Mouse (Mus musculus): Measurements from ENCODE around the gene Khdrbs2.
"Not testable (repeated sequence)": the region's sequence is repeated elsewhere in the genome, so short reads cannot be mapped to it uniquely, and the experiment has no call there.

The Khdrbs2 gene

DNA sequence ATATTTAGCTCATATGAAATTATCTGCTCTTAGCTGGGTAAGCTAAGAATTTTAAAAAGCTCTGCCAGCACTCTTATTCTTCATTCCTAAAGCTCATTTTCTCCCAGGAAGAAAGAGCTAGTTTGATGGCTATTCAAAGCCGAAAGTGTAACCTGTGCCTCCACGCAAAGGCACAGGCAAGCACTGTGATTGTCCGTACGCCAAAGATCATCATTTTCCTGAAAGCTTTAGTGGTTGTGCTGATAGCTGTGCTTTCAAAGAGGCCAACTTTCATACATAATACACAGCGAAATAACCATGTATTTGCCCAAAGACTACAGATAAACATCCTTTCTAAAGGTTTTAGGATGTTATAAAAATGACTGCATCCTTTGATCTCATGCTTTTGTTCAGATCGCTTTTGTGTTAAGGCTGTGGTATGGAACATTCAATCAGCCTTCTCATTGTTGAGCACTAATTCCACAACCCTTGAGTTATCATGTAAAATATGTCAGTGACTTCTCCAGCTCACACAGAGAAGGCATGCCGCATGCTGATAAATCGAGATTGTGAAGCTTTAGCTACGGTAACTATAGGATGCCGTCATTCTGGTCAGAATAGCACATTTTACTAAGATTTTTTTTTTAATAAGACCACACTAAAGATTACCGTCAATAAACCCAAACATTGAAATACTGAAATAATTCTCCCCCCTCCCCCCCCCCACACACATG lies 299.1 kb downstream of the Khdrbs2 start:
- no peak for DNase-seq

DNA sequence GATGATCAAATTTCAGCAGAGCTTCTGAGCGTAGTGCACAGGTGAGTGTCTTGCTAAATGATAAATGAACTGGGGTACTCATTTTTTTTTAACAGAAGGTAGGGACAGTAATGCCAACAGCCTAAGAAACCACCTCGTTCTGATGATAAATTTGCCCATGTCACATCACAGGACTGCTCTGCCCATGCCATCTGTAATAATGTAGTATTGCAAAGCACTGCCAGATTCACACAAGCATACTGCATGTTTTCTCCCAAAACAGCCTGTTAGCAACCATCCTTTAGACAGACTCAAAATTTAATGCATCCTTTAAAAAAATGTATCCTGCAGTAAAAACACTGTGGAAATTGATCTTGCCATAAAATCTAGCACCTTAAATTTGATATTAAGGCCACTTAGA lies 315.4 kb downstream of the Khdrbs2 start:
- no peak for DNase-seq

DNA sequence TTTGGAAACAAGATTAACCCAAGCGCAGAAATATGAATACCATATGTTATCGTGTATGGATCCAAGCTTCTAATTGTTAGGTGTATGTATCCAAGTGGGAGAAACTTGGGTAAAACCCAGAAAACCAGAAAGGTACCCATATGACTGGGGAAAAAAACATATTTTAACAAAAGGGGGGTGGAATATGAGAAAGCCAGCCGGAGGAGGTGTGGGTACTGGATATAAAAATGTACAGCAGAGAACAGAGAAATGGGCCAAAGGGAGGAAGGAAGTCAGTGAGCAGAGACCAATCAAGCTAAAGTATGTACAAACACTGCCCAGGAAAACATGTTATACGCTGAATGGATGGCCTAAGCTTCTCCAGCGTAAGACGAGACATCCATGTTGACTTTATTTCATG lies 330.9 kb downstream of the Khdrbs2 start:
- no peak for DNase-seq

DNA sequence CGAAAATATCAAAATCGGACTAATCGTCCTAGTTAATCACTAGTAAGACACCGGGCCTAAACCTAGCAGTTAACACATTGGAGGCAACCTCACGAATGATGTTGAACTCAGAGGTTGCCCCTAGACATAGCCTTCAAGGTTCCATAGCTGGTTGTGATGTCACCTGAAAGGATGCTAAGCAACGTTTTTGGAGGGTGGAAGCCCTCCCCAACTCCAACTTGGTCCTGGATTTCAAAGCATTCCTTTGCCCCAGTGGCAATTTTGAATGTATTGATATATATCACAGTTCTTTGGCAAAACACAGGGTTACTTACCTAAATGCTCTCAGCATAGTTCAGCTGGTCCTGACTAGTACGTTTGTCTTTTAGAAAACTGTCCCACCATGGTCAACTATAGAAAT lies 374.7 kb downstream of the Khdrbs2 start, which contains the start of gene Gm5415:
Gm5415 (minus strand) TSS at position 101 of the 400 bp plus-strand sequence.
- not testable (repeated sequence) for DNase-seq

DNA sequence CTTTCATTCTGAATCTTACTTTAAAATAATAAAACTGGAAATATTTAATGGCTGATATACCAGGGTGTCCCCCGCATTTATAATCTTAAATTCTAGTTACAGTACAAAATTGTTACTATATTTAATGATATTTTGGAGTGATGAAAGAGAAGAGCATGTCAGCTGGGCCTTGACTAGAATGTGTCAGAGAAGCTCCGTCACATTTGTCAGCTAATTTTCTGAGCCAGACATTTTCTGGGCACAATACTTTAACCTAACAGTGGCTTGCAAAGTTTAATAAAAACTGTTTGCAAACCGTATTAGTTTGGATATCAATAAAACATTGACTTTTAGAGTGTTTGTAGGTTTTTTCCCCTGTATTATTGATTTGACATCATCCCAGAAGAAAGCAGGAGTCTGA lies 380.9 kb downstream of the Khdrbs2 start:
- DNase-seq, result no peak

DNA sequence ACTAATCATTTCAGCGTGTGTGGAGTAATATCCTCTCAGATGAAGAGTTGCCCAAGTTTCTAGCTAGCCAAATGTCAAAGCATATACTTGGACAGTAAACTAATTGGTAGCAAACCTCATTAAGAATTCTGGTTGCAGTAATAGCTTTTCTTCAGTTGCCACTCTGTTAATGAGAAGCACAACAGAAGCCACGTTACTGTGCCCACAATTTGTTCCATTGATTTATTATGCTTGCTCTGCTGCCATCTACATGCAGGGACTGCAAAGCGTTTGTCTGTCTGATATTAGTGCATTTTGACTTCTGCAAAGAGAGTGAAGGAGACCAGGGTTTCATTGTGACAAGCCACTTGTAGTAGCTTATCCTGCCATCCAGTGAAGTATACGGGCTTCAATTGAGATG lies 381.4 kb downstream of the Khdrbs2 start:
- no peak for DNase-seq

DNA sequence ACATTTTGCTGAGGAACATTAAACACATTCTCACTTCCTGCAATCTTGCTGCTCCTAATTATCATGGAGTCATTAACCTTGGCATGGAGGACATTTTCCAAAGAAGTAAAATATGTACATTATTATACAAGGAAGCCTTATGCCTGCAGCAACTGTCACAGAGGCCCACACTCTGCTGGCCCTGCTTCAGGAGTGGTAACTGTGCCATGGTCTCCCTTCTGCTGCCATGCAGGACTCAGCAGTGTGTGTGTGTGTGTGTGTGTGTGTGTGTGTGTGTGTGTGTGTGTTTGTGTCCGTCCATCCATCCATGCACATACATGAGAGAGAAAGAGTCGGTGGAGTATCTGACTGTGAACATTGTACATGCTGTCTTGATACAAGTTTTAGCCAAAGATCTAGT lies 396.4 kb downstream of the Khdrbs2 start:
- no peak for DNase-seq

DNA sequence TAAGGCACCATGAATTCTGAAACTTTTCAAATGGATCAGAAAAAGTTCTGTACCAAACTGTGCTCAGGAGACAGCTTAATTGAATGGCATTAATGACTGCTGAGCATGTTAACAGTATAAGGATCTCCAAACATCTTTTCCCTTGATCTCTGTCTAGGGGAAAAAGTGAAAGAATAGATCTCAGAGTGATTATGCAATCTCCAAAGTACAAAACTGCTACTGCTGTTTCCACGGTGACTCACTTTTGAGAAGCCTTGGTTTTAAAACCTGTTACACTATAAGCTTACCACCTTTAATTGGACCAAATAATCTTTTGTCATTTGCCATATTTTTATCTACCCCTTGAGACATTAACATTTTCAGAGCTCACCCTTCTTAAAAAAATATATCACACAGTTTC lies 453.5 kb downstream of the Khdrbs2 start:
- DNase-seq, result no peak

DNA sequence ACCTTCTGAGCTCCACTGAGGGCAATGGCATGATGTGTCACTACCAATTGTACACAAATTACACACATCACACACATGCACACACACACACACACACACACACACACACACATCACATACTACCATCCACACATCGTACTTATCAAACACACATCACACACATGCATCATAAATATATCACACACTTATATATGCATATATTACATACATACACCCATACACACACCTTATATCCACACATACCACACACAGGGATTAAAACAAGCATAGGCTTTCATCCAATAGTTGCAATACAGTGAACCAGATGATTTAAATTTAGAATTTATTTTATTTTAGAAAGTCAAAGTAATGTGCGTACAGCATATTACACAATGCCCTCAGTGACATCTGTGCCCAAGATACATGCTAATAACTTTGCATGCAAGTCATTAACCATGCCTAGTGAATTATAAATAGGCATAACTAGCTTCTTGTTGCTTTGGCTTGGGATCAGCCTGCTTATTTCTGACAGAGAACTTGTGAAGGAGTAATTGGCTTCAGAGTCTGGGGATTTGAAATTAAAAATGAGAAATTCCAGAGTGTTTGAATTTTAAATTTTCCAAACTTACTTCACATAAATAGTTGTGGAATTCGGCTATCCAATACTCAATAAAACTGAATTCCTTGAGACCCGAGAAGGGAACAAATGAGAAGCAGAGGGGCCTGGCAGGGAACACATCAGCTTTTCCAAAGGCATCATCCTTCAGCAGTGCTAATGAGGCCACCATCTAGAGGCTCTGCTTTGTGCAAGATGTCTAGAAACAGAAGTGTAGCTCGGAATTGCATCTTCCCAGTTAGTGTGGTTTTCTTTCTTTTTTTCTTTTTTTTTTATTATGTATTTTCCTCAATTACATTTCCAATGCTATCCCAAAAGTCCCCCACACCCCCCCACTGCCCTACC lies 460.2 kb downstream of the Khdrbs2 start:
- DNase-seq, result no peak

DNA sequence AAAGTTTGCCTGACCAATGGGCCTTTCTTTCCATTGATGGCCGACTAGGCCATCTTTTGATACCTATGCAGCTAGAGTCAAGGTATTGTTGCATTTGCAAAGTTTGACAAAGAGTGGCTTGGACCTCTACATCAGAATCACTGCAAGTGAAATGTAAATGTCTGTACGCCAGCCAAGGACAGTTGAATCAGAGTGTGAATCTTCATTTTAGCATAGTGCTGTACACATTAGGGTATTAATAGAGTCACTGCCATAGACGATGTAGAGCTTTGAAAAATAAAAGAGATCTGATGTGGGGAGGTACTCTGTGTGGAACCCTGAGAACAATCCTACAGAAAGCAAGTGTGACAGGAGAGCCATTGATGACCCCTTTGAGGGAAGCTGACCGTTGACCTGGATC lies 460.9 kb downstream of the Khdrbs2 start:
- DNase-seq, result no peak

DNA sequence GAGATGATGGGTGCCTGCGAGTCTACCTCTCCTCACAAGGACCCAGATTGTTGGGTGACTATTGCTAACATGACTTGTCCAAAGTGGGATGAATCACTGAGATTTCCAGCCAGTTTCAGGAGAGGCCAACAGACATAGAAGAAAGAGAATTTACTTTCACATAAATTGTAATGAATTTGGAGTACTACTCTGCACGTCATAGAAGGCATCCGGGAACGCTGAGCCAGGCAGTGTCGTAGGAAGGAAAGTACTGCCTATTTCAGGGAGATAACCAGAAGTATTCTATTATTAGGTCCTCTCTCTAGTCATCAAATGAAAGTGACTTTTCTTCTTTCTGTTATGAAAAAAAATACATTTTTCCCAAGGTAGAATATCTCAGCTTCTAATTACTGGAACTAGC lies 466.6 kb downstream of the Khdrbs2 start:
- no peak for DNase-seq

DNA sequence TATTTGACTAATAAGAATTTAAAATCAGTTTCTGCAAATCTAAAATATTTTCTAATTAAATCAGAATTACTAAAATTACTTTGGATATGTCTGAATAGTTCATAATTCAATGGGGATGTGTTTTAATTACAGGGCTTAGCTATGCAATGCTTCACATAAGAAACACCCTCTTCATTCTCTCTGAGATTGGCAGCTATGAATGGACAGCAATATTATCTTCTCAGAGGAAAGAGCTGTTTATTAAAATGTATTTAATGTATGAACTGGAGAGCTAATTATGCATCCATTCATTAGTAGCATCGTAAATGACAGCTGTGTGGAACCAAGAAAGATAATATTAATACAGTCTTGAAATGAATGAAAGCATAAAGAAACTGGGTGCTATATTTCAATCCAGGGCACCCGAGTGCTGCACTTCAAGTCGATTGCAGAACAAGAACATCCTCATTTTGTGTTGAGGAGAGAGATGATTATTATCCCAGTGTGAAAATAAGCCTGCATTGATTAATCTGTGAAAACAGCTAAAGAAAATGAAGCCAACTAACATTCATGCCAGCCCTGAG lies 477.2 kb downstream of the Khdrbs2 start:
- DNase-seq, result no peak

DNA sequence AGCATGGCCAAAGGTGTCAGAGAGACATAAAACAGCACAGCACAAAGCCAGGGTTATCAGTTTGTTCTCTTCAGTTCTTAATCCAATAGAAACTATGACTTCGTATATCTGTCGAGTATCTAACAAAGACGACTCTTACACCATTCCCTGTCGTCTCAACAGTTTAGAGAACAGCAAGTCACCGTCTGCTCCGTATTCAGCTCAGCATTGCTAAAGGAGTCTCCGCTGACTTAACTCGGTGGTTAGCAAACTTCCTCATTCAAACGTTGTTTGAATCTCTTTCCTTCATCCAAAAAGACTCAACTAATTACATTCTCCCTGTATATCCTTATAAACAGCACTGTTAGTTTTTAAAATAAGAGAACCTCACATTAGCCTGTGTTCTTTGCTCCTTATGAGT lies 521.3 kb downstream of the Khdrbs2 start:
- no peak for DNase-seq

DNA sequence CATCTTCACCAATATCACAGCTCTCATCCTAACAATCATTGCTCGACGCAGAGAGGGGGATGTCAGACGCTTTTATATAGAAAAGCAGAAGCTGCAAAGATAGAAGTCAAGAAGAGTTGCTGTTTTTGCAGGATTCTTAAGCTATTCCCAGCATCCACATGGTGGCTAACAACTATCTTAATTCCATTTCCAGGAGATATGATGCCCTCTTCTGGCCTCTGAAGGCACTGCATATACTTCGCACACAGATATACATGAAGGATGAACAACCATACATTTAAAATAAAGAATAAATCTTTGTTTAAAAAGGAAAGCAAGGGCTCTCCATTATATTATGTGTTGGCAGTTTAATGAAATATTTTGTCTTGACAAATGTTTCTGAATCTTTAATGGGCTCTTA lies 527.6 kb downstream of the Khdrbs2 start:
- no peak for DNase-seq

DNA sequence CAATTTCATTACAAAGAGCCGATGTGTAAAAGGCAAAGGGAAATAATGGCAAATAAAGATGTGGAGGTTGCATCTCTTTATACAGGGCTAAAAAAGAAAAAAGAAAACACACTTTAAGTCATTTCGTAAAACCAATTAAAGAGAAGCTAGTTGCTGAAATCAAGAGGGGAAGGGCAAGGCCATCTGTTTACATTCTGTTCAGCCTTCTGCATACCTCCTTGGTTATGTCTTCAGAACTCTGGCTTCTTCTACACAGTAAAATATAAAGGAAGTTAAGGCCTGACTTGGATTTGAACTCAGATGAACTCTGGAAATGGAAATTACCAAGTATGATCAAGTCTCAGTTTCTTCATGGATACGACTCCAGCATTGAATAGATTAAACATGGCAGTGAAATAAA lies 528.8 kb downstream of the Khdrbs2 start:
- DNase-seq, result no peak
